Mouse (Mus musculus): ENCODE results near the gene Hfm1.

Hfm1 gene

GRCm38 (mm10) chr5:106925488-106926368 lies at the start of gene Hfm1:
Hfm1 (minus strand) TSS chr5:106926321.
- peak; percentile 68 for DNase-seq (ENCODE audit: low read depth, low spot score)

- no peak for DNase-seq (ENCODE audit: low read depth, low spot score)
Observed at GRCm38 (mm10) chr5:106973883-106974282, 47.8 kb upstream of the Hfm1 start.

GRCm38 (mm10) chr5:106967578-106967977 lies 41.5 kb upstream of the Hfm1 start:
- no peak for DNase-seq (ENCODE audit: low read depth, low spot score)

GRCm38 (mm10) chr5:106966443-106966842 lies 40.3 kb upstream of the Hfm1 start:
- no peak for DNase-seq (ENCODE audit: low read depth, low spot score)

- no peak for DNase-seq (ENCODE audit: low read depth, low spot score)
Observed at GRCm38 (mm10) chr5:106964513-106965014, 38.4 kb upstream of the Hfm1 start.

GRCm38 (mm10) chr5:106963584-106964512 lies 37.7 kb upstream of the Hfm1 start, which contains the start of gene Cdc7:
Cdc7 (plus strand) TSS chr5:106964322.
- DNase-seq (ENCODE audit: low read depth, low spot score), result peak; percentile 96

GRCm38 (mm10) chr5:106960451-106960850 lies 34.3 kb upstream of the Hfm1 start:
- DNase-seq (ENCODE audit: low read depth, low spot score), result no peak

GRCm38 (mm10) chr5:106959031-106959430 lies 32.9 kb upstream of the Hfm1 start:
- no peak for DNase-seq (ENCODE audit: low read depth, low spot score)

GRCm38 (mm10) chr5:106956467-106956866 lies 30.3 kb upstream of the Hfm1 start:
- DNase-seq (ENCODE audit: low read depth, low spot score), result no peak

GRCm38 (mm10) chr5:106948683-106949082 lies 22.6 kb upstream of the Hfm1 start:
- DNase-seq (ENCODE audit: low read depth, low spot score), result no peak

GRCm38 (mm10) chr5:106946342-106946741 lies 20.2 kb upstream of the Hfm1 start:
- DNase-seq (ENCODE audit: low read depth, low spot score), result no peak

- no peak for DNase-seq (ENCODE audit: low read depth, low spot score)
Observed at GRCm38 (mm10) chr5:106927996-106928395, 1.9 kb upstream of the Hfm1 start.

GRCm38 (mm10) chr5:106926369-106926686 lies 207 bp upstream of the Hfm1 start:
- no peak for DNase-seq (ENCODE audit: low read depth, low spot score)

GRCm38 (mm10) chr5:106919315-106919714 lies 6.8 kb downstream of the Hfm1 start:
- DNase-seq (ENCODE audit: low read depth, low spot score), result no peak

GRCm38 (mm10) chr5:106896879-106897278 lies 29.2 kb downstream of the Hfm1 start:
- DNase-seq (ENCODE audit: low read depth, low spot score), result no peak

- DNase-seq (ENCODE audit: low read depth, low spot score), result peak; percentile 96
Observed at GRCm38 (mm10) chr5:106891773-106892172, 34.3 kb downstream of the Hfm1 start.

- peak; percentile 88 for DNase-seq (ENCODE audit: low read depth, low spot score)
Observed at GRCm38 (mm10) chr5:106887303-106888071, 38.6 kb downstream of the Hfm1 start.

- peak; percentile 86 for DNase-seq (ENCODE audit: low read depth, low spot score)
Observed at GRCm38 (mm10) chr5:106885517-106885916, 40.6 kb downstream of the Hfm1 start.

GRCm38 (mm10) chr5:106876438-106876837 lies 49.7 kb downstream of the Hfm1 start:
- DNase-seq (ENCODE audit: low read depth, low spot score), result peak; percentile 69

- DNase-seq (ENCODE audit: low read depth, low spot score), result peak; percentile 73
Observed at GRCm38 (mm10) chr5:106860415-106860814, 65.7 kb downstream of the Hfm1 start.

- DNase-seq (ENCODE audit: low read depth, low spot score), result no peak
Observed at GRCm38 (mm10) chr5:106853284-106853683, 72.8 kb downstream of the Hfm1 start.

All from A20 (cell line).